Mouse (Mus musculus): ENCODE measurements around the gene Magix. TPM values are rescaled to one million over a fixed set of nuclear protein-coding genes. Genes with fewer than 3 reads are reported as not detected.

The Magix gene
- total RNA-seq, 2 experiments from 2014 or later, result 0.17 to 0.77 TPM

GRCm38 (mm10) chrX:7635101-7635500, 46.0 kb downstream of the Magix start:
- DNase-seq (ENCODE audit: extremely low spot score in 1 of 2, low spot score in 1 of 2), result no peak

DNA sequence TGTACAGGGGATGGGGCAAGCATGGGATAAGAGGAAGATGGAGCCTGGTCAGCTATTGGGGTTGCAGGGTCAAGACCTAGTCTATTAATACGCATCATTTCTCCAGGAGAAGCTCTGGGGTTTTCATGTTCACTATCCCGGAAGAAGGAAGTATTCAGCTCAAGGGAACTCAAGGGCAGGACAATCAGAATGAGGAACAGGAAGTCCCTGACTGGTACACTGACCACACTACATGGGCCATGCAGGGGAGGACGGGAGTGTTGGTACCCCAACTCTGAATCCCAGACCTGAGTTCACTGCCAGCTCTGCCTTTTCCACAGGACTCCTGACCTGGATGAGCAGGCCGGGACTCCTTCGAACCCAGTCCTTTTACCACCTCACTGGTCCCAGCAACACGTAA, 48.5 kb downstream of the Magix start:
- DNase-seq (ENCODE audit: extremely low spot score in 1 of 2, low spot score in 1 of 2), result no peak

Other genes starting within 250 kb of the Magix start
- gene Foxp3, start 107.6 kb downstream of the Magix start, total RNA-seq (2021), result under 1 TPM in 1 of 2 experiments, not detected in 1; 0.21 TPM
- 10 to 100 TPM; 17.4 to 17.8 TPM for gene Ppp1r3f, start 107.0 kb downstream of the Magix start, total RNA-seq (2021)
- 10 to 100 TPM; 20.9 to 25.2 TPM for gene Ccdc22, start 75.7 kb downstream of the Magix start, total RNA-seq (2021)
- gene Cacna1f, start 74.2 kb downstream of the Magix start, total RNA-seq (2021), result not detected
- 1,000 to 10,000 TPM; 1,873 to 2,127 TPM for gene Syp, start 42.8 kb downstream of the Magix start, total RNA-seq (2021)
- under 1 TPM; 0.57 to 0.82 TPM for gene Prickle3, start 24.0 kb downstream of the Magix start, total RNA-seq (2021)
- 1 to 10 TPM; 5.0 to 6.2 TPM for gene Plp2, start 9.9 kb downstream of the Magix start, total RNA-seq (2021)
- 10 to 100 TPM; 35.7 to 36.5 TPM for gene Gpkow, start 15.9 kb upstream of the Magix start, total RNA-seq (2021)
- 10 to 100 TPM; 51.1 to 55.2 TPM for gene Wdr45, start 33.1 kb upstream of the Magix start, total RNA-seq (2021)
- not detected for gene Gm45208, start 41.0 kb upstream of the Magix start, total RNA-seq (2021)
- gene Praf2, start 47.2 kb upstream of the Magix start, total RNA-seq (2021), result 100 to 1,000 TPM; 100 to 109 TPM
- 10 to 100 TPM; 17.0 to 20.9 TPM for gene Ccdc120, start 69.7 kb upstream of the Magix start, total RNA-seq (2021)
- gene Tfe3, start 81.3 kb upstream of the Magix start, total RNA-seq (2021), result 10 to 100 TPM; 28.7 to 33.5 TPM
- 100 to 1,000 TPM in 1 of 2 experiments, 10 to 100 TPM in 1; 87.8 to 116 TPM for gene Gripap1, start 108.5 kb upstream of the Magix start, total RNA-seq (2021)
- gene Kcnd1, start 141.0 kb upstream of the Magix start, total RNA-seq (2021), result 1 to 10 TPM; 8.0 to 9.5 TPM
- 10 to 100 TPM; 75.8 to 85.3 TPM for gene Otud5, start 160.1 kb upstream of the Magix start, total RNA-seq (2021)
- gene Pim2, start 197.0 kb upstream of the Magix start, total RNA-seq (2021), result 10 to 100 TPM; 52.2 to 57.4 TPM
- gene Slc35a2, start 202.8 kb upstream of the Magix start, total RNA-seq (2021), result 10 to 100 TPM; 44.7 to 45.9 TPM
- gene Pqbp1, start 218.0 kb upstream of the Magix start, total RNA-seq (2021), result 10 to 100 TPM; 78.1 to 93.2 TPM
- 10 to 100 TPM; 25.5 to 27.9 TPM for gene Timm17b, start 218.1 kb upstream of the Magix start, total RNA-seq (2021)
- not detected for gene Gm10491, start 226.6 kb upstream of the Magix start, total RNA-seq (2021)
- not detected for gene Gm10490, start 228.3 kb upstream of the Magix start, total RNA-seq (2021)
- 100 to 1,000 TPM; 386 to 442 TPM for gene Pcsk1n, start 238.6 kb upstream of the Magix start, total RNA-seq (2021)
- not detected for gene Eras, start 247.4 kb upstream of the Magix start, total RNA-seq (2021)

All from layer of hippocampus, postnatal 25 days (tissue).